Mouse (Mus musculus) adrenal gland, postnatal 25 days (tissue): Measurements from ENCODE around the gene Gm28053. TPM values are rescaled to one million over a fixed set of nuclear protein-coding genes. Genes with fewer than 3 reads are reported as not detected.

Experiments
- total RNA-seq: library from RNA; stranded (reverse); gene quantifications from 2 replicates; pipeline ENCODE4 v1.2.3, GENCODE M21; 2021

Gm28053 gene
- total RNA-seq, 1 experiment from 2014 or later: 6.7 TPM

Other genes with a start within 250 kb of the Gm28053 start
- 51.6 and 58.2 TPM in 2 replicates for gene Atp6v0e2, start 181.0 kb upstream of the Gm28053 start, total RNA-seq
- gene Lrrc61, start 163.8 kb upstream of the Gm28053 start, total RNA-seq: 43.3 and 59.5 TPM in 2 replicates
- 28.6 and 36.8 TPM in 2 replicates for gene Rarres2, start 145.8 kb upstream of the Gm28053 start, total RNA-seq
- gene Gm45021, start 129.0 kb upstream of the Gm28053 start, total RNA-seq: not detected in 2 replicates
- 66.1 and 67.8 TPM in 2 replicates for gene Repin1, start 124.7 kb upstream of the Gm28053 start, total RNA-seq
- not detected in 2 replicates for gene Gm44965, start 124.7 kb upstream of the Gm28053 start, total RNA-seq
- 8.2 and 15.4 TPM in 2 replicates for gene Zfp775, start 116.5 kb upstream of the Gm28053 start, total RNA-seq
- 1.7 and 3.4 TPM in 2 replicates for gene AI854703, start 91.8 kb upstream of the Gm28053 start, total RNA-seq
- 9.9 and 13.7 TPM in 2 replicates for gene Gimap8, start 71.4 kb upstream of the Gm28053 start, total RNA-seq
- 5.7 and 8.1 TPM in 2 replicates for gene Gimap9, start 42.5 kb upstream of the Gm28053 start, total RNA-seq
- gene Gimap4, start 34.1 kb upstream of the Gm28053 start, total RNA-seq: 51.4 and 59.1 TPM in 2 replicates
- gene Gimap6, start 10.4 kb upstream of the Gm28053 start, total RNA-seq: 49.4 and 57.9 TPM in 2 replicates
- 0.33 TPM in 1 of 2 replicates, not detected in the other for gene Gimap7, start within 50 bp of the Gm28053 start, total RNA-seq
- gene Gimap1, start 20.4 kb downstream of the Gm28053 start, total RNA-seq: 12.9 and 15.5 TPM in 2 replicates
- gene Gimap5, start 27.6 kb downstream of the Gm28053 start, total RNA-seq: 10.5 and 16.2 TPM in 2 replicates
- gene Gimap3, start 52.2 kb downstream of the Gm28053 start, total RNA-seq: 2.4 and 3.5 TPM in 2 replicates
- gene Tmem176a, start 122.3 kb downstream of the Gm28053 start, total RNA-seq: 210 and 286 TPM in 2 replicates
- 498 and 582 TPM in 2 replicates for gene Tmem176b, start 122.9 kb downstream of the Gm28053 start, total RNA-seq
- not detected in 2 replicates for gene Aoc1, start 154.3 kb downstream of the Gm28053 start, total RNA-seq
- gene 1600015I10Rik, start 211.3 kb downstream of the Gm28053 start, total RNA-seq: not detected in 2 replicates